Mouse (Mus musculus): Measurements from ENCODE around the gene Hist1h2be. TPM values are rescaled to one million over a fixed set of nuclear protein-coding genes. Genes with fewer than 3 reads are reported as not detected.
"Not testable (repeated sequence)": the region's sequence is repeated elsewhere in the genome, so short reads cannot be mapped to it uniquely, and the experiment has no call there.

Gene Hist1h2be
- polyA plus RNA-seq (2016; fragmentation: Nextera tagmentation; extraction: Ambion mirVana): 3.2 and 3.6 TPM in 2 replicates

DNA sequence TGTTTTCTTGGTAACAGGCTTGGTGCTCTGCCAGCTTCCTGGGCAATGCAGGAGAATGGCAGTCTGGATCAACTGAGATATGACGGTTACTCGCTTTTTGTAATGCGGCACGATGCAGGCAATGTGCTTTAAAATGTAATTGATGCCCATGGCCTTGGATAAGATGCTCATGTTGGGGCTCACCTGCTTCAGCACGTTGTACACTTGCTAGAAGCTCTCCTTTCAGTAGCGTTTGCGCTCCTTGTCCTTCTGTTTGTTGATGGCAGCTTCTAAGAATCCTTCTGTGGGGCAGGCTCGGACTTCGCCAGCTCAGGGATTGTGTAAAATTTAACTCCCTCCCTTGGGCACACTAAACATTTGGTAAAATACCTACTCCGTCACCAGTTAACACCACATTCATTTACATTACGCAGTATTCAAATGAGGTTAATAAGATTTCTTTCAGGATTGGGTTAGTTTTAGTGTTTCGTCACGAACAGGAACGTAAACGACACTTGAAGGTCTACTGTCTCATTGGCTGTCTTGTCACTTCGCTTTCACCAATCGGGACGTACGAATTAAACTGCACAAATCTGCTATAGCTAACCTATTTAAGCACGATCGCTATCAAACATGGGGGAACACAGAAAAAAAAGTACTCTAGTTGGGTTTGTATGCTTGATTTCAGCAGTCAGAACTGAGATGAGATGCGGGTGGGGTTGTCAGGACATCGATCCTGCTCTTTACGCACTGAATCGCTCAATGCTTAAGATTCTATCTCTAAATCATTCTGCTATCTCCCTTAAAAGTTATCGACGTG, at the start of gene Hist1h2be:
TSS of gene Hist1h2be (minus strand) at position 392 of the 799 bp plus-strand sequence.
- H3K9me3 ChIP-seq: no peaks in the 10 kb centered on the region
- peaks cover 28% of the 10 kb centered on the region for H3K4me1 ChIP-seq
- no peaks in the 10 kb centered on the region for H3K36me3 ChIP-seq (replicated peaks)
- WGBS: 1% methylated on average over 27 of the region's 27 CpGs
- peak; percentile 76 for DNase-seq (ENCODE audit: extremely low spot score, low spot score)
- peak within 1 kb of the TSS; percentile 97 for H3K27ac ChIP-seq
- H3K27me3 ChIP-seq (ENCODE audit: poor library complexity, severe bottlenecking): peaks cover 14% of the 10 kb centered on the region
- H3K4me3 ChIP-seq: peak within 1 kb of the TSS; percentile 73

DNA sequence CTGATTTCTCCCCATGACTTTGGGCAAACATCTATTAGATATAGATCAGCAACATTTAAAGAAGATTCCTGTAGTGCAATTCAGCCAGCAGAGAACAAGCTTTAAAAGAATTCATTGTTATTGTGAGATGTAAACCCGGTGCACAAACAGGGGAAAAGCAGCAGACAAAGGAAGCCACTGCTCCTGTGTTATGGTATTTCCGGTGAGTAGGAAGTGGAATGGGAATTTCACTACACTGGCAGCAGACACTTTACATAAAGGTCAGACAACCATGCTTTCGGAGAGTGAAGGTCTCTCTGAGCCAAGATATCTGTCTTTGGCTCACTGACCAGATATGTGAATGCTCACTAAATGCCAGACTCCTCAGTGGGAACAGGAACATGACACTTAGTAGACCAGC, 41.6 kb upstream of the Hist1h2be start:
- DNase-seq (ENCODE audit: extremely low spot score, low spot score): no peak

DNA sequence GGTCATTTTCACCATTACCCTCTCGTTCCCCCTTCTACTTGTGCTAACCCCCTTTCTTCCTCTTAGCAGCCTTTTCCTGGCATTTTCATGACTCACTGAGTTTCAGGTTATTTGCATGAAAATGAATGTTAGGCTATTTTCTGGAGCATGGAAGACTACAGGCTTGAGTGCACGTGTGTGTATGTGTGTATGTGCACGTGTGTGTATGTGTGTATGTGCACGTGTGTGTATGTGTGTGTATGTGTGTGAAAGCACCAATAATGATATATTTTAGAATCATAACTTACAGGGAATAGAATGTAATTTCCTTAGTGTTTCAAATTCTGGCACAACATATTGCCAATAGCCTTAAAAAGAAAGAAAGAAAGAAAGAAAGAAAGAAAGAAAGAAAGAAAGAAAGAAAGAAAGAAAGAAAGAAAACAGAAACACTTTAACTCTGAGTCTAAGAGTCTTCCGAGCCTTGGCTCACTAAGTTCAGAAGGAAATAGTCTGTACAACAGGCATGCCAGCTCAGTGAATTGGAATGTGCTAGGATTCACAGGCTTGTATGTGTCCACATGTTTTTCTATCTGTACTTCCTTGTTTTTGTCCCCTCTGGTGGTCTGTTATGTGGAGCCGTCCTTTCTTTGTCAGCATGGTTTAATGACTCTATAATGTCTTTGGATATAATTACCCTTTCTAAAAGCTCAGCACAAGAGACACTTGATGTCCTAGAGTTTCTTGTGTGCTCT, 38.9 kb upstream of the Hist1h2be start:
- Histone ChIP-seq H3K36me3 (replicated peaks) (no peaks in the 10 kb centered on the region), H3K4me1 (no peaks in the 10 kb centered on the region), H3K27me3 (ENCODE audit: poor library complexity, severe bottlenecking) (no peaks in the 10 kb centered on the region), H3K27ac (no peak overlapping the region), H3K4me3 (no peak overlapping the region), H3K9me3 (no peaks in the 10 kb centered on the region)
- 84% methylated on average over 6 of the region's 6 CpGs for WGBS
- no peak for DNase-seq (ENCODE audit: extremely low spot score, low spot score)

More for the DNA sequence above, 41.6 kb upstream of the Hist1h2be start:
- Histone ChIP-seq H3K4me3 (no peak overlapping the region), H3K27ac (no peak overlapping the region), H3K9me3 (no peaks in the 10 kb centered on the region), H3K4me1 (no peaks in the 10 kb centered on the region), H3K36me3 (replicated peaks) (no peaks in the 10 kb centered on the region), H3K27me3 (ENCODE audit: poor library complexity, severe bottlenecking) (no peaks in the 10 kb centered on the region)
- 83% methylated on average over 3 of the region's 3 CpGs for WGBS

DNA sequence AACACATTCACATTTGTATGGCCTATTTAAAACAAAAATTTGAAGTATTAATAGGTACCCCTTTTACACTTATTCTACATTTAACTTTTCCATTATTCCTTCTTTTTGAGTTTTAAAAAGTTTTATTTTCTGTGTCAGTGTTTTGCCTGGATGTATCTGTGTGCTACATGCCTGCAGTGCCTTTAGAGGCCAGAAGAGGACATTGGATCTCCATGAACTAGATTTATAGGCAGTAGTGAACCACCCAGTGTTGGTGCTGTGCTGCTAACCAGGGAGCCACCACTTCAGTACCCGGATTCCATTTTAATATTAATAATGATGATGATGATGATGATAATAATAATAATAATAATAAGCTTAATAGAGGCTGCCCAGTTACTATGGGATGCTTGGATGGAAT, 9.7 kb upstream of the Hist1h2be start:
- peaks cover 40% of the 10 kb centered on the region for H3K27me3 ChIP-seq (ENCODE audit: poor library complexity, severe bottlenecking)
- no peaks in the 10 kb centered on the region for H3K4me1 ChIP-seq
- WGBS: 52% methylated on average over 1 of the region's 1 CpGs
- H3K4me3 ChIP-seq: no peak overlapping the region
- no peaks in the 10 kb centered on the region for H3K9me3 ChIP-seq
- no peak overlapping the region for H3K27ac ChIP-seq
- H3K36me3 ChIP-seq (replicated peaks): no peaks in the 10 kb centered on the region
- DNase-seq (ENCODE audit: extremely low spot score, low spot score): no peak

DNA sequence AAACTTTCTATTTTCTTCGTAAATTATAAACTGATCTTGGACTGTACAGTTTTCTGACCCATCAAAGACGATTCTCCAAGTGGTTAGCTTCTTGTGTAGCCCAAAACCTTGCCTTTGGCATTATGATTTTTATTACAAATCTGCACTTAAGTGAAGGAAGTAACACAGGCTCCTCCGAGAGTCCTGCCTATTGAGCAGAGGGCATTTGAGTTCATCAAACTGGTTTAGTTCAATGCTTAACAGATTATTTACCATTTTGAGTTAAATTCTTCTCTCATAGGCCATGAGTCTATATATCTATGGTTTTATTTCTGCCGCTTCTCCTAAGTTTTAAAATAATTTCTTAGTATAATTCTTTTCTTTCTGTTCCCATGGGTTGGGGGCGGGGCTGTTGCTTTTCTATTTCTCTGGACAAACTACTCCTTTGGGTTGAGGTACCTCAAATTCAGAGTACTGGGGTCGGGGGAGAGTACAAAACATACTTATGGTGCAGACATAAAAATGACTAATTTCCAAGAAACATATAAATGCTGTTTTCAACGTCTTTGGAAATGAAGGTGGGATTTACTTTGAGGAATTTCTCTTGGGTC, 2.0 kb upstream of the Hist1h2be start:
- no peaks in the 10 kb centered on the region for H3K9me3 ChIP-seq
- DNase-seq (ENCODE audit: extremely low spot score, low spot score): no peak

DNA sequence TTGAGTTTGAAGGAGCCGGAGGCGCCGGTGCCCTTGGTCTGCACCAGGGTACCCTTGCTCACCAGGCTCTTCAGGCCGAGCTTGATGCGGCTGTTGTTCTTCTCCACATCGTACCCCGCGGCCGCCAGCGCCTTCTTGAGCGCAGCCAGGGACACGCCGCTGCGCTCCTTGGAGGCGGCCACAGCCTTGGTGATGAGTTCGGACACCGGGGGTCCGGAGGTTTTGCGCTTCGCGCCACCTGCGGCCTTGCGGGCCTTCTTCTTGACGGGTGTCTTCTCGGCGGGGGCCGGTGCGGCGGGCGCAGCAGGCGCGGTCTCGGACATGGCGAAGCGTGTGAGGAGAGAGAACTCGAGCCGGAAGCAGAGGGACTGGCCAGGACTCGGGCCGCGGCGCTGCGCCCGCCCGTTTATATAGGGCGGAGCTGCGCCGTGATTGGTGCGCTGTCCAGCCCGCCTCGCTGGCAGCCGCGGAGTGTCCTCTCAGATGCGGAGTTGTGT, 1.3 kb upstream of the Hist1h2be start, which contains the start of gene Hist1h1e:
TSS of gene Hist1h1e (minus strand) at position 384 of the 497 bp plus-strand sequence.
- Histone ChIP-seq H3K27me3 (ENCODE audit: poor library complexity, severe bottlenecking) (peaks cover 23% of the 10 kb centered on the region), H3K4me1 (peaks cover 28% of the 10 kb centered on the region), H3K27ac (peak within 1 kb of the TSS; percentile 97), H3K4me3 (peak within 1 kb of the TSS; percentile 73)
- DNase-seq (ENCODE audit: extremely low spot score, low spot score): peak; percentile 90
- WGBS: under 1% methylated on average over 53 of the region's 53 CpGs
- H3K36me3 ChIP-seq (replicated peaks); H3K9me3 ChIP-seq: not testable (repeated sequence)

More for the DNA sequence above, 2.0 kb upstream of the Hist1h2be start:
- Histone ChIP-seq H3K4me1 (peaks cover 28% of the 10 kb centered on the region), H3K27me3 (ENCODE audit: poor library complexity, severe bottlenecking) (peaks cover 26% of the 10 kb centered on the region), H3K27ac (peak overlapping the region; percentile 97), H3K36me3 (replicated peaks) (no peaks in the 10 kb centered on the region), H3K4me3 (peak overlapping the region; percentile 73)
- WGBS: 30% methylated on average over 7 of the region's 7 CpGs

DNA sequence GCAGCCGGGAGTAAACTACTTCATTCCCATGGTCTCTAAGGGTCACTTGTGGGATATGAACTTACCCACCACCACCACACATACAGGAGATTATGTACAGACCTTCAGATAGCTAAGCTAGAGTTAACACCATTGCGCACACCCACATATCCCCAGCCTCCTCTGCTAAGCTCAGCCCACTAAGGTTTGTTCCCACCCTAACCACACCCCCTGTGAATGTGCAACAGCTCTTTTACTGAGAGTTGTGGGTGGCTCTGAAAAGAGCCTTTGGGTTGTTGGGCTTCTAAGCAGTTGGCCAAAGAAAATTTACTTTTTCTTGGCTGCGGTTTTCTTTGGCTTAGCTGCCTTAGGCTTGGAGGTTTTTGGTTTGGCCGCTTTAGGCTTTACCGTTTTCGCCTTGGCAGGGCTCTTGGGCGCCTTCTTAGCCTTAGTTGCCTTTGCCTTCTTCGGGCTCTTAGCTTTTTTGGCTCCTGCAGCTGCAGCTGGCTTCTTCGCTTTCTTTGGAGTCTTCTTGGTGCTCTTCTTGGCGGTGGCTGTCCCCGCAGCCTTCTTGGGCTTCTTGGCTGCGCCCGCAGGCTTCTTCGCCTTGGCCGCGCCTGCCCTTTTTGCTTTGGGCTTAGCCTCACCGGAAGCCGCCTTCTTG, 729 bp upstream of the Hist1h2be start:
- Histone ChIP-seq H3K4me3 (peak overlapping the region; percentile 73), H3K27me3 (ENCODE audit: poor library complexity, severe bottlenecking) (peaks cover 21% of the 10 kb centered on the region), H3K27ac (peak overlapping the region; percentile 97), H3K9me3 (no peaks in the 10 kb centered on the region), H3K4me1 (peaks cover 28% of the 10 kb centered on the region), H3K36me3 (replicated peaks) (no peaks in the 10 kb centered on the region)
- peak; percentile 48 for DNase-seq (ENCODE audit: extremely low spot score, low spot score)
- WGBS: under 1% methylated on average over 18 of the region's 18 CpGs

DNA sequence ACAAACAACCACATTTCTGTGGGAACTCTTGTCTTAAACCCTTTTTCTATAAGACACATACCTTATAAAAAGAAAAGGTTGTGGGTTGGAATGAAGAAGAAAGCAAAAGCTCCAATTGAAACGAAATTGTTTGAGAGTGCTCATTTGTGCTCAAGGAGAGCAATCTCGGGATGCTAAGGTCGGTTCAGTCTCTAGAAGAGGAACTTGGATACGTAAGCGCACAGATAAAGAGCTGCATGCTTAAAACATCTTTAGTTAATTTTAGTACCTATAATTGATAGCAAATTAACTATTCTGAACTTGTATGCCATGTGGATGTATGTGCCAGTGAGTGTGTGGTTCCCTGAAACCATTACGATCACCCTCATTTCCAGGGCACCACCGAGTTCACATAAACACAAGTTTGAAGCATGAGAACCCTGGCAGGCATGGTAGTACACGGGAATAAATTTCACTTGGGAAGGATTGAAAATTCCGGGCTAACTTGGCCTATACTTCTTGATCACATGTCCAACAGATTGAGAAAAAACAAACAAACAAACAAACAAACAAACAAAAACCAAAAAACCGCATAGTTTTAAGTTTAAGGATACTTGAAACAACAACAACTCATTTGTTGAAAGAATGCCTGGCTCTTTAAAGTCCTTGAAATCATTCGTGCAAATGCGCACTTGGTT, 730 bp downstream of the Hist1h2be start:
- Histone ChIP-seq H3K27me3 (ENCODE audit: poor library complexity, severe bottlenecking) (peaks cover 6% of the 10 kb centered on the region), H3K36me3 (replicated peaks) (no peaks in the 10 kb centered on the region), H3K4me3 (peak overlapping the region; percentile 73), H3K9me3 (no peaks in the 10 kb centered on the region), H3K27ac (peak overlapping the region; percentile 97), H3K4me1 (peaks cover 28% of the 10 kb centered on the region)
- WGBS: 59% methylated on average over 12 of the region's 12 CpGs
- no peak for DNase-seq (ENCODE audit: extremely low spot score, low spot score)

DNA sequence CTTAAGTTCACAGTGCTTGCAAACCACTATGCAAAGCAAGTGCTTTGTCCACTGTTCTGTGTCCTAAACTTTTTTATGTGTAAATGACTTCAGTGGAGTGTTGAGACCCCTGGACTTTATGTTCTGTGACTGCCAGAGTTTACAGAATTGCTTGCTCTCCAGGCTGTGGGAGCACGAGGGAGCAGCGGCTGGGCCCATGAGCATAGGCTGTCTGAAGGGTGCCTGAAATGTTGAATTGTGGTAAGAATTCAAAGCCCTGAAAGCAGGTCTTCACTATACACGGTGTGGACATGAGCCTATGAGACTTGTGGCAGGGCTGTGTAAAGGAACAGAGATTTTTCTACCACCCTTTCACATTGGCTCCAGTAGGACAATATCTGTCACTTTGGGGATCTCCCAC, 9.3 kb downstream of the Hist1h2be start:
- H3K27ac ChIP-seq: no peak overlapping the region
- no peak overlapping the region for H3K4me3 ChIP-seq
- H3K9me3 ChIP-seq: no peaks in the 10 kb centered on the region
- H3K4me1 ChIP-seq: no peaks in the 10 kb centered on the region
- 0 out of 2 replicates have a peak, but pooled peaks cover 3% of the 10 kb centered on the region for H3K36me3 ChIP-seq (replicated peaks)
- WGBS: 93% methylated on average over 3 of the region's 3 CpGs
- H3K27me3 ChIP-seq (ENCODE audit: poor library complexity, severe bottlenecking): no peaks in the 10 kb centered on the region
- DNase-seq (ENCODE audit: extremely low spot score, low spot score): no peak

DNA sequence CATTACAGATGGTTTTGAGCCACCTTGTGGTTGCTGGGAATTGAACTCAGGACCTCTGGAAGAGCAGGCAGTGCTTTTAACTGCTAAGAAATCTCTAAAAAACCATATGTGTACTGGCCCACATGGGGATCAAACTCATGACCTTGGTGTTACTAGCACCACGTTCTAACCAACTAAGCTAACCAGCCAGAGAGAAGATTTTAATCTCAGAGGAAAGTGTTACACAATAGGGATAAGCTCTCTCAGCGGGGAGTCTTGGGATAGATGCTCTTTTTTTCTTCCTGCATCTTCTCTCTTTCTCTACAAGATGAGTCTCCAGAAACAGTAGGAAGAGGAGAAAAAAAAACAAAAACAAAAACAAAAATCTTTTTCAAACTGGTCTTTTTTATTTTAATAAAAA, 10.5 kb downstream of the Hist1h2be start:
- H3K4me3 ChIP-seq: no peak overlapping the region
- no peak for DNase-seq (ENCODE audit: extremely low spot score, low spot score)
- no peaks in the 10 kb centered on the region for H3K27me3 ChIP-seq (ENCODE audit: poor library complexity, severe bottlenecking)
- 0 out of 2 replicates have a peak, but pooled peaks cover 3% of the 10 kb centered on the region for H3K36me3 ChIP-seq (replicated peaks)
- no peaks in the 10 kb centered on the region for H3K9me3 ChIP-seq
- H3K27ac ChIP-seq: no peak overlapping the region
- H3K4me1 ChIP-seq: no peaks in the 10 kb centered on the region
- WGBS: 67% methylated on average over 2 of the region's 2 CpGs

DNA sequence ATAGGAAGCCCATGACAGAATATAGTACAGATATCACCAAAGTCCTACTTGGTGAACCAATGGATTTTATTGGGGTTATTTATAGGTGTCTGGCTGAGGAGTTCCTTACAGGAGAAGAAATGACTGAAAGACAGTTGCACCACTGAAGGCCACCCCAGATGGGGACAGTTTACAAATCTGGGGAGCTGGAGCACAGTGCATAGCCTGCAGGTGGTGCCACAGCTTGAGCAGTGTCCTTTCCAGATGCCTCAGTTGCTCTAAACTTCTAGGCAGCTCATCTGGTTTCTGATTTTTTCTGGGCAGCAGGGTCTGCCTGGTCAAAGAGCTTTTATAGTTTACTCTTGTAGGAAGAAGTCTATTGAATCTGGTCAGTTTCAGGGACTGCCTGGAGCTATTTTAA, 11.1 kb downstream of the Hist1h2be start:
- H3K36me3 ChIP-seq (replicated peaks): 0 out of 2 replicates have a peak, but pooled peaks cover 3% of the 10 kb centered on the region
- H3K27ac ChIP-seq: no peak overlapping the region
- H3K27me3 ChIP-seq (ENCODE audit: poor library complexity, severe bottlenecking): no peaks in the 10 kb centered on the region
- no peak overlapping the region for H3K4me3 ChIP-seq
- no peak for DNase-seq (ENCODE audit: extremely low spot score, low spot score)
- H3K4me1 ChIP-seq: no peaks in the 10 kb centered on the region
- no peaks in the 10 kb centered on the region for H3K9me3 ChIP-seq

DNA sequence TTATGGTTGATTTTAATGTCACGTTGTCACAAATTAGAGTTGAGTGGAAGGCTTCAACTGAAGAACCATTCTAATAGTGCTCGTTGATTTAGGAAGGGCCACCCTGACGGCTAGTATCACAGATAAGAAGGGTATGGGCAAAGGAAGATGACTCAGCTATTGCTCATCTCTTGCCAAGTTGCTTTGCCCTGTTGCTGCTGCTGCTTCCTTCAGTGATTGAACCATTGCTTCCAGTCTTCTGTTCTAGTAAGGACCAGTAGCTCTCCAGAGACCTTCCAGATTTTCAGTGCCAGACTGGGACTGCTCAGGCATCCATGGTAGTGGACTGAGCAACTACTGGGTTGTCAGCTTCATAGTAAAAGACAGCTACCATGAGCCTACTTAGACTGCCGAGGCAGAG, 11.7 kb downstream of the Hist1h2be start:
- no peaks in the 10 kb centered on the region for H3K4me1 ChIP-seq
- no peaks in the 10 kb centered on the region for H3K9me3 ChIP-seq
- H3K27me3 ChIP-seq (ENCODE audit: poor library complexity, severe bottlenecking): no peaks in the 10 kb centered on the region
- H3K36me3 ChIP-seq (replicated peaks): 0 out of 2 replicates have a peak, but pooled peaks cover 3% of the 10 kb centered on the region
- no peak for DNase-seq (ENCODE audit: extremely low spot score, low spot score)
- no peak overlapping the region for H3K27ac ChIP-seq
- H3K4me3 ChIP-seq: no peak overlapping the region
- WGBS: 88% methylated on average over 4 of the region's 4 CpGs

Measured in forebrain, embryonic 10.5 days (tissue).